Mouse (Mus musculus) neural tube, embryonic 11.5 days (tissue): ENCODE measurements around the gene Pcdh17. TPM values are rescaled to one million over a fixed set of nuclear protein-coding genes. Genes with fewer than 3 reads are reported as not detected.

Source experiments
- ATAC-seq: fragments of 200-750 bp; cut with Nextera tagmentation; 2 replicates; pipeline ENCODE4 v1.8.0; 2017; ENCODE audit warnings: moderate number of reproducible peaks, mild to moderate bottlenecking, moderate TSS enrichment, moderate library complexity; ENCODE audit not compliant: insufficient read depth, low FRiP score, low TSS enrichment
- DNase-seq: peaks from one replicate; pipeline ENCODE4 v3.0.0-alpha.2; 2015; ENCODE audit warnings: low spot score
- H3K27ac ChIP-seq: fragments of 300-500 bp; sonication (generic); 2 replicates; pipeline ENCODE4 v1.5.1; 2014; ENCODE audit warnings: low read depth, mild to moderate bottlenecking, low read length
- H3K27me3 ChIP-seq: fragments of 300-500 bp; sonication (generic); 2 replicates; pipeline ENCODE4 v1.6.1; 2014; ENCODE audit warnings: mild to moderate bottlenecking, low read length, mixed read lengths; ENCODE audit not compliant: control insufficient read depth, insufficient read depth
- H3K36me3 ChIP-seq: fragments of 300-500 bp; sonication (generic); 2 replicates; pipeline ENCODE4 v1.6.1; 2014; ENCODE audit warnings: mild to moderate bottlenecking, low read length, moderate library complexity, mixed read lengths; ENCODE audit not compliant: control insufficient read depth, insufficient read depth
- H3K4me1 ChIP-seq: fragments of 300-500 bp; sonication (generic); 2 replicates; pipeline ENCODE4 v1.6.1; 2014; ENCODE audit warnings: low read length, mixed read lengths; ENCODE audit not compliant: control insufficient read depth, insufficient read depth
- H3K4me2 ChIP-seq: fragments of 300-500 bp; sonication (generic); 2 replicates; pipeline ENCODE4 v1.6.1; 2014; ENCODE audit warnings: low read depth, mild to moderate bottlenecking, moderate library complexity
- H3K4me3 ChIP-seq: fragments of 300-500 bp; sonication (generic); 2 replicates; pipeline ENCODE4 v1.5.1; 2014; ENCODE audit warnings: low read depth, low read length
- H3K9ac ChIP-seq: fragments of 300-500 bp; sonication (generic); 2 replicates; pipeline ENCODE4 v1.6.1; 2014; ENCODE audit warnings: mild to moderate bottlenecking, low read length
- H3K9me3 ChIP-seq: fragments of 300-500 bp; sonication (generic); 2 replicates; pipeline ENCODE4 v1.6.1; 2016; ENCODE audit warnings: low read length; ENCODE audit not compliant: control insufficient read depth
- WGBS: fragments of 180-500 bp; shearing (Covaris S2); extraction: QIAGEN DNeasy Blood & Tissue Kit; methylation state at CpG from one replicate; pipeline ENCODE4 v1.1.7; 2014; 5-methylcytosine and 5-hydroxymethylcytosine counted together
- polyA plus RNA-seq: library from polyadenylated mRNA; unstranded; fragments of >200 nt; fragmentation: Nextera tagmentation; extraction: Ambion mirVana; gene quantifications from 2 replicates; pipeline ENCODE4 v1.2.1, GENCODE M21; 2014

The Pcdh17 gene
- polyA plus RNA-seq, 1 experiment from 2014 or later = 8.7 TPM

DNA sequence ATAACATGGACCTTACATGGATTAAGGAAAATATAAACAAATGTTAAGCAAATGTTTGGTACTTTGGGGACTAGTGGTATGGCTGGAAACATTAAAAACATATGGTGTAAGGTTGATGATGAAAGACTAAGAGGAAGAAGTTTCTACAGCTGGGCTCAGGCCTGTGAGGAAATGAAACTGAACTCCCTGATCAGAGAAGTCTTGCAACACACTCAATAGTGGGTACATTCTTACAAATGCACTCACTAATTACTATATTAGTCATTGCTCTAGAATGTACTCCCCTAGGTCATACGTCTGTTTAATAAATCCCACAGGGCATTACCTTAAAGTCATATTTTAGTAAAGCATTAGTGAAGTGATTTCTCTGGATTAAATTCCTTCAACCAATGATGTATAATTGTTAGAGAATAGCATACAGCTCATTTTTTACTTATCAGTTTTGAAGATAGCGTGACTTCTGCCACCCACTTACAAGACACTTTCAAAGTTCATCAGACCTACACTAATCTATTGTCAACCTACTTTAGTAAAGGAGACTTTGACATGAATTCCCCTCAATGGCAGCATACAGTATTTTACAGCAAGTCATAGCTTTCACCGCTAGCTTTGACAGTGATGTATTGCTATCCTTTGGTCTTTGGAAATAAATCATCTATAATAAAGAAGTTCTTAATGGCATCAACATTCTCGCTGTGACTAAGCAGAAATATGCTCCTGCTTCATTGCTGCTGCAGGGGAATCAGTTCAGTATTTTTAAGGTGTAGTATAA lies 10.9 kb downstream of the Pcdh17 start:
- DNase-seq (no peak), ATAC-seq (no peak)
- H3K36me3 ChIP-seq = no peaks in the 10 kb centered on the region
- no peaks in the 10 kb centered on the region for H3K27me3 ChIP-seq
- H3K4me2 ChIP-seq = no peak overlapping the region
- no peaks in the 10 kb centered on the region for H3K4me1 ChIP-seq
- no peak overlapping the region for H3K4me3 ChIP-seq
- no peaks in the 10 kb centered on the region for H3K9me3 ChIP-seq
- H3K9ac ChIP-seq = no peak overlapping the region
- H3K27ac ChIP-seq = no peak overlapping the region
- WGBS = 58% methylated on average over 4 of the region's 4 CpGs

DNA sequence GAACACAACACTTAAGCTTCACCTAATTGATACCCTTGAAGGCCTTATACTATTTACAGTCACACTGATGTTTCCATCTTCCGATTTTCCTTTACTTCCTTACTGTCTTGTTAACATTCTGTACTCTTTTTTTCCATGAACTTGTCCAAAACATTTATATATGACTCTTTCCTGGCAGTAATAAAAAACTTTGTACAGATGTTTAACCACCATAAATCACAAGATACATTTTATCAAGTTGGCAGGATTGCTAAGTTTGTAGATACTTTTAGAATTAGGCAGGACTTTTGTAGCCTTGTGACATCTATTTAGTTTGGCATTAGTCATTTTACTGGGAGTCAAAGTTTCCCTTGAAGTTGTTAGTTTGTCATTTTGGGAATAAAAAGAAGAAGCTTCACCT lies 32.1 kb downstream of the Pcdh17 start:
- Histone ChIP-seq H3K9me3 (no peaks in the 10 kb centered on the region), H3K36me3 (no peaks in the 10 kb centered on the region), H3K27ac (no peak overlapping the region), H3K9ac (no peak overlapping the region), H3K27me3 (no peaks in the 10 kb centered on the region), H3K4me2 (no peak overlapping the region), H3K4me3 (no peak overlapping the region), H3K4me1 (no peaks in the 10 kb centered on the region)
- WGBS = 85% methylated on average over 1 of the region's 1 CpGs
- no peak for ATAC-seq
- no peak for DNase-seq

DNA sequence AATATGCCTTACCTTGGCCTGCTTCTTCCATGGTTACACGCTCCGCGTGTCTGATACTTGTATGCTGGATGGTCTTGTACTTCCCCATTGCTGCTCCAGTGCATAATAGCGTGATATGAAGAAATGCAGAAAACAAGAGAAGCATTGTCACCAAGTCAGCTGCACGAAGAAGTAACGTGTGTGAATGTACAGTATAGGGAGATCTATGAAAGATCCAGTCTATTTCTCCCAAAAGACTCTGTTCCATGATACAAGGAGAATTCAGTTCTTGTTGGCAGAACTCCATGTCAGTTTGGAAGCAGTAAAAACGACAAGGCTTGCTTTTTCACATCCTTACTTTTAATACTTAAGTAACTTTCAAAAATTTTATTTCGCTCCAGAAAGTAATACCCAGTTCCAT lies 33.0 kb downstream of the Pcdh17 start:
- Histone ChIP-seq H3K4me2 (no peak overlapping the region), H3K27me3 (no peaks in the 10 kb centered on the region), H3K4me1 (no peaks in the 10 kb centered on the region), H3K9me3 (no peaks in the 10 kb centered on the region), H3K36me3 (no peaks in the 10 kb centered on the region), H3K27ac (no peak overlapping the region), H3K9ac (no peak overlapping the region), H3K4me3 (no peak overlapping the region)
- WGBS = 86% methylated on average over 8 of the region's 8 CpGs
- ATAC-seq = no peak
- DNase-seq = no peak

DNA sequence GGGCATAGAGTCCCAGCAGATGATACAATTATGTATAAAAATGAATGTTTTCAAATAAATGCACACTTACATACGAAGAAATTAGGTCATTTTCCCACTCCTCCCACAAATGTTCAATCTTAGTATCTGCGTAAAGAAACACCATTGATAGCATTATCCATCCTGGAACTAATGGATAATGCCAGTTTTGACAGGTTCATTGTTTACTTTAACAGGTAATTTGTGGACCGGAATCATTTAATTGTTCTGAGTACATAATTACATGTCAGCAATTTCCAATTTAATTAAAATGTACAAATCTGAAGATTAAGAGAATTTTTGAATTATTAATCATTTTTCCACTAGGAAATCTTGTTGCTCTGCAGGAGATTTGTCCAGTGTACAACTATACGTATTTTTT lies 33.5 kb downstream of the Pcdh17 start:
- Histone ChIP-seq H3K36me3 (no peaks in the 10 kb centered on the region), H3K9ac (no peak overlapping the region), H3K27me3 (no peaks in the 10 kb centered on the region), H3K27ac (no peak overlapping the region), H3K4me2 (no peak overlapping the region), H3K4me1 (no peaks in the 10 kb centered on the region), H3K4me3 (no peak overlapping the region), H3K9me3 (no peaks in the 10 kb centered on the region)
- ATAC-seq = no peak
- DNase-seq = no peak
- 74% methylated on average over 4 of the region's 4 CpGs for WGBS

DNA sequence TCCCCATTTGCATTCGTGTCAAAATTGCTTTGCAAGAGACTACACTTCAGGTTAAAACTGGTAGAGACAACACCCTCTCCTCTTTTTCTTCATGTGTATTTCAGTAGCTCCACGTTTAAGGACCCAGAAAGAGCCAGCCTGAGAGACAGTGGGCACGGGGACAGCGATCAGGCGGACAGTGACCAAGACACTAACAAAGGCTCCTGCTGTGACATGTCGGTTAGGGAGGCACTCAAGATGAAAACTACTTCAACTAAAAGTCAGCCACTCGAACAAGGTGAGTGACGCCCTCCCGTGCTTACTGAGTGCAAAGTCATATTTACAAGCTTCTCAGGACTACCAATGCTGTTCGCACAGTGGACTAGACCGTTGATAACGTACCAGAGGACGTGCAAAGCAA lies 34.0 kb downstream of the Pcdh17 start:
- DNase-seq = no peak
- Histone ChIP-seq H3K27ac (no peak overlapping the region), H3K9me3 (no peaks in the 10 kb centered on the region), H3K4me2 (no peak overlapping the region), H3K9ac (no peak overlapping the region), H3K4me3 (no peak overlapping the region), H3K27me3 (no peaks in the 10 kb centered on the region), H3K4me1 (no peaks in the 10 kb centered on the region), H3K36me3 (no peaks in the 10 kb centered on the region)
- no peak for ATAC-seq
- WGBS = 48% methylated on average over 13 of the region's 13 CpGs

DNA sequence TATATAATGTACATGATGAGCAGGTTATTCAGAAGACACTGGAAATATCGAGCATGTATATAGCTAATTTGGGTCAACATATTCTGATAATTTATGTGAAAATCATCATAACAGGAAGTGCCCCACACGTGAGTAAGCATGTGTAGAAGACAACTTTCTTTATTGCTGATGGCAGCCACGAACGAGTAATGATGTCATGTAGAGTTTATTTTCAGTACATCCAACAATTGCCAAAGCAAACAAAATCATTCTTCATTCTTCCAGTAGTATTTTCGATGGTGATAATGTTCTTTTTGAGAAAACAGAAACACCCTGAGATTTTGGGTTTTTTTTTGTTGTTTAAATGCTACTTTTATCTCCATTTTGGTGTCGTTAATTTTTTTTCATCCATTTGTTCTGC lies 37.2 kb downstream of the Pcdh17 start:
- no peak overlapping the region for H3K9ac ChIP-seq
- no peaks in the 10 kb centered on the region for H3K4me1 ChIP-seq
- no peak overlapping the region for H3K4me3 ChIP-seq
- no peak for ATAC-seq
- DNase-seq = no peak
- no peak overlapping the region for H3K27ac ChIP-seq
- 82% methylated on average over 6 of the region's 6 CpGs for WGBS
- H3K9me3 ChIP-seq = no peaks in the 10 kb centered on the region
- no peaks in the 10 kb centered on the region for H3K36me3 ChIP-seq
- H3K4me2 ChIP-seq = no peak overlapping the region
- no peaks in the 10 kb centered on the region for H3K27me3 ChIP-seq

DNA sequence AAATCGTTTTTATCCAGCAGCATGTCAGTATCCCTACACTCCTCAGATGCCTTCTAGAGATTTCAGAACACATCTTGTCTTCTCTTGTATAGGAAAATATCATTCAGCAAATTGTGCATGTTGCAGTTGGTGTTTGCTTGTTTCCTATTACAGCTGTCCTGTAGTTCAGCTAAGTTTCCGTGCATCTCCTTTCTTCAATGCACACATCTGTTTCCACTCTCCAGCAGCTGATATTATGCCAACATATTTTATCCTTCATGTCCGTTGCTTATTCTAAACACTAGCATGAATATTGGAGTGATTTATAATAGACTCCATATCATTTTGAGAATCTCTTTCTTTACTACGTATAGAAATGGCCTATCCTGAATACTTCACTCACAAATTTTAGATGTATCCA lies 41.0 kb downstream of the Pcdh17 start:
- 81% methylated on average over 4 of the region's 4 CpGs for WGBS
- Histone ChIP-seq H3K4me2 (no peak overlapping the region), H3K4me1 (no peaks in the 10 kb centered on the region), H3K9ac (no peak overlapping the region), H3K4me3 (no peak overlapping the region), H3K27ac (no peak overlapping the region), H3K9me3 (no peaks in the 10 kb centered on the region), H3K36me3 (no peaks in the 10 kb centered on the region), H3K27me3 (no peaks in the 10 kb centered on the region)
- ATAC-seq (no peak), DNase-seq (no peak)

DNA sequence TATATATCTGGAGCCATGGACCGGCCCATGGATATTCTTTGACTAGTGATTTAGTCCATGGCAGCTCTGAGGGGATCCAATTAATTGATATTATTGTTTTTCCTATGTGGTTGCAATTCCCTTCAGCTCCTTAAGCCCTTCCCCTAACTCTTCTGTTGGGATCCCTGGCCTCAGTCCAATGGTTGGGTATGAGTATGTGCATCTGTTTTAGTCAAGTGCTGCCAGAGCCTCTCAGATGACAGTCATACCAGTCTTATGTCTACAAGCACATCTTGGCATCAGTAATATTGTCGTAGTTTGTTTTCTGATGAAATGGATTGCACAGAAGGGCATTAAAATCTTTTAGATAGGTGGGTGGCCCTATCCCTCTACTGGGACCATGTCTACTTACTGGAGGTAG lies 67.6 kb downstream of the Pcdh17 start:
- no peak overlapping the region for H3K4me2 ChIP-seq
- ATAC-seq (no peak), DNase-seq (no peak)
- H3K9ac ChIP-seq = no peak overlapping the region
- H3K27me3 ChIP-seq = no peaks in the 10 kb centered on the region
- no peaks in the 10 kb centered on the region for H3K9me3 ChIP-seq
- no peak overlapping the region for H3K4me3 ChIP-seq
- no peaks in the 10 kb centered on the region for H3K36me3 ChIP-seq
- H3K4me1 ChIP-seq = no peaks in the 10 kb centered on the region
- H3K27ac ChIP-seq = no peak overlapping the region
- 94% methylated on average over 2 of the region's 2 CpGs for WGBS

DNA sequence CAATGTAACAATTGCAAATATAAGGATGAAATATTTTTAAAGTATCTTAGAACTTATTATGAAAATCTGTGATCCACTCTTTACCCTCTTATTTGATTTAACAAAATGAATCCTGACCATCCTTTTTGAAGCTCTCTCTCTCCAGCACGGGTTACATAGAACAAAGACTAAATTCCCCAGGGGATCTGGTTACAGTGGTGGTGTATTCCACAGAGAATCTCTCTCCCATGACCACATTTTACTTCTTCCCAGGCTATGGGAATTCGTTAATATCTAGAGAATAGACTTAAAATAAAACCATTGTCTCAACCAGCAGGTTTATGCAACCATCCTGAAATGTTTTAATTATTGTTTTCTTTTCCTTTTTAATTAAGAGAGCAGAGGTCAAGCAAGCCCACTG lies 89.0 kb downstream of the Pcdh17 start:
- Histone ChIP-seq H3K4me3 (no peak overlapping the region), H3K4me2 (no peak overlapping the region), H3K4me1 (no peaks in the 10 kb centered on the region), H3K27me3 (no peaks in the 10 kb centered on the region), H3K36me3 (no peaks in the 10 kb centered on the region), H3K27ac (no peak overlapping the region), H3K9me3 (no peaks in the 10 kb centered on the region), H3K9ac (no peak overlapping the region)
- DNase-seq = no peak
- 48% methylated on average over 2 of the region's 2 CpGs for WGBS
- ATAC-seq = no peak
